Comparison of ENCODE assay signal across 12 mouse cellular contexts in the genomic region with DNA sequence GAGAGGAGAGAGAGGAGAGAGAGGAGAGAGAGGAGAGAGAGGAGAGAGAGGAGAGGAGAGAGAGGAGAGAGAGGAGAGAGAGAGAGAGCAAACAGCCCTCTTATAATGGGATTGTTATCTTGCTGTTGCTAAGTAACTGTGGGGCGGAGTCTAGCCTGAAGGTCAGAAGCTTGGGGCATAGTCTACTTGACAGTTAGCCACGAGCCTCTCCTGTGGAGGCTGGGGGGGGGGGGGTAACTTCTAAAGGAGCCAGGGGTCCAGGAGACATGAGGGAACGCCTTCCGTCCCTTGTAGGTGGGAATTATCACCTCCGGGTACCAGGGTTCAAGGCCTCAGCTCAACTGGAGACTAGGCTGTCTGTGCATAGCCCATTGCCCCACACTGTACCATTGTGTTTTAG. TPM values are rescaled to one million over a fixed set of nuclear protein-coding genes. Genes with fewer than 3 reads are reported as not detected.
A peak's percentile ranks its signal among the peaks of the same experiment; 100 is the strongest.
DNase-seq lines count a peak whose midpoint lies in the region; TF ChIP-seq lines count a peak whose summit lies in the region.
"Had no signal": no experiment of that assay in that cellular context is flagged by ENCODE, and none has a peak within 500 bp of the region (broad histone marks: within the 10 kb centered on the region; RNA-seq: fewer than 3 reads in every experiment).

No protein-coding gene starts in this region.

- WGBS in lung, adult 2 months = 61% methylated on average over 5 of the region's 5 CpGs

- no peak for TF ChIP-seq CTCF in lung, adult 2 months (IDR thresholded peaks at IDR 0.05; ENCODE audit: insufficient read depth, low read length)

- no peak for TF ChIP-seq POLR2A in lung, adult 2 months (IDR thresholded peaks at IDR 0.05; ENCODE audit: borderline replicate concordance, extremely low read depth, low read depth, low read length)

- peaks cover 4% of the 10 kb centered on the region for H3K4me1 ChIP-seq in lung, adult 2 months (ENCODE audit: control insufficient read depth, insufficient read depth, low read length)

- DNase-seq in lung, adult 18-20 months = peak; percentile 9 to 55
- DNase-seq in lung, adult 2 months = no peak
- DNase-seq in ZHBTc4 (ENCODE audit: low read depth, low spot score) = peak; percentile 66
- peak; percentile 71 to 72 for DNase-seq in kidney, adult 8-10 months
- peak; percentile 18 for DNase-seq in lung, postnatal 25 days (ENCODE audit: low spot score)
- no peak for DNase-seq in gastrocnemius, adult 18-20 months (ENCODE audit: low spot score)
- no peak for DNase-seq in layer of hippocampus, postnatal 25 days (ENCODE audit: extremely low spot score in 1 of 2, low spot score in 1 of 2)
- DNase-seq in natural killer cell, adult 2 months (ENCODE audit: low spot score in 2 of 2) = no peak
- DNase-seq: cerebellum, adult 8-10 months; heart, postnatal 36 days had no signal

- no peak overlapping the region for H3K4me3 ChIP-seq in lung, adult 2 months (replicated peaks; ENCODE audit: extremely low read depth, low read depth, low read length)
- H3K4me3 ChIP-seq: embryonic facial prominence, embryonic 13.5 days had no signal

RNA-seq across cellular contexts. Expression of gene 4921524J17Rik, which starts 3.1 kb away (rescaled TPM):
- polyA plus RNA-seq in lung, adult 2 months (2012; rRNA removed) = 4.1 and 5.5 TPM in 2 replicates
- 10 to 100 TPM; 11.1 to 13.7 TPM for total RNA-seq in gastrocnemius, adult 18-20 months (2021)
- 10 to 100 TPM; 17.3 to 19.8 TPM for total RNA-seq in layer of hippocampus, postnatal 25 days (2021)

RNA-seq across cellular contexts. Expression of gene Mylk3, which starts 49.6 kb away (rescaled TPM):
- polyA plus RNA-seq in lung, adult 2 months (2012; rRNA removed) = 2.2 and 7.2 TPM in 2 replicates
- 1 to 10 TPM in 1 of 2 experiments, under 1 TPM in 1; 0.57 to 1.4 TPM for total RNA-seq in gastrocnemius, adult 18-20 months (2021)
- 1 to 10 TPM; 2.2 to 2.4 TPM for total RNA-seq in layer of hippocampus, postnatal 25 days (2021)

RNA-seq across cellular contexts. Expression of gene Gpt2, which starts 56.6 kb away (rescaled TPM):
- 9.6 and 16.4 TPM in 2 replicates for polyA plus RNA-seq in lung, adult 2 months (2012; rRNA removed)
- 100 to 1,000 TPM; 180 to 289 TPM for total RNA-seq in gastrocnemius, adult 18-20 months (2021)
- total RNA-seq in layer of hippocampus, postnatal 25 days (2021) = 10 to 100 TPM; 61.8 to 80.8 TPM
- total RNA-seq: monocyte, adult 5-6 weeks had no signal

Comparison
In these comparisons a context has a peak if more than half of its experiments do, and no peak if none do; other contexts are left out.
1. DNase-seq: peak in lung, adult 18-20 months (2 of 2), ZHBTc4 (single experiment), kidney, adult 8-10 months (2 of 2) and lung, postnatal 25 days (single experiment); none in lung, adult 2 months (single experiment), gastrocnemius, adult 18-20 months (single experiment), layer of hippocampus, postnatal 25 days (0 of 2) and natural killer cell, adult 2 months (0 of 2).